Mouse (Mus musculus) WW6 (cell line): ENCODE results near the gene Kat6b.

Source experiments
- DNase-seq: peaks from one replicate; pipeline ENCODE4 v3.0.0-alpha.2; 2013; ENCODE audit warnings: low read depth, low spot score

The Kat6b gene

DNA sequence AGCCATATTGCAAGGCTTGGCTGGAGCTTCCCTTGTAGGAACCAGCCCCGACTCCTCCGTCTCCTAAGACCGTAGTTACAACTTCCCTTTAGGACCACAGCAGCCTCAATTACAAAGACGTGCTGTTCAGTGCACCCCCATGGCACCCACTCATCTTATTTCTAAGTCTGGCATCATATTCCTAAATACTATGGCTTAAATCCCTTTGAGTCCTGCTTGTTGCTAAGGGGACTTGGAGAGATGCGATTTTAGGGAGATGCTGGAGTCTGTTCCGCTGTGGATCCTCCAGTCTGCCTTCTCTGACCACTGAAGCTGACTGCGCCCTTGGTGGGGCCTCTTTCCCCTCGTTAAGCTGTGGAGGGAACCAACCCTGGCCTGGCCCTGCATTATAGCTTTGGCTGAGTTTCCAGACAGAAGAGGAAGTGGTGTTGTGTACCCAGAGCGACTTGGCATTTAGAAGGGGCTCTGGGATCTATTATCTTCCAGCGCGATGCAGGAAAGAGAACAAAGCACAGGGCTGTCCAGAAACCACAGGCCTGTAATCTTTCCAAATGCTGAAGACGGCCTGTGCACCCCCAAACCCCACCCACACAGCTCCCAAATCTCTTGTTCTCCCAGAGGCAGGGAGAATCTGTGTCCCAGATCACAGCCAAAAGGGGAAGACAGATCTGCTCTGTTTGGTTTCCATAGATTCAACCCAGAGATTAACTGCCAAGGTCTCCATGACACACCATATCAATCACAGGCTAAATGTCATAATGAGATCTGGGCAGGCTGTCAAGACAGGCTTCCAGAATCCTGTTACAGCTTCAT is 225.7 kb downstream of the Kat6b start:
- no peak for DNase-seq

DNA sequence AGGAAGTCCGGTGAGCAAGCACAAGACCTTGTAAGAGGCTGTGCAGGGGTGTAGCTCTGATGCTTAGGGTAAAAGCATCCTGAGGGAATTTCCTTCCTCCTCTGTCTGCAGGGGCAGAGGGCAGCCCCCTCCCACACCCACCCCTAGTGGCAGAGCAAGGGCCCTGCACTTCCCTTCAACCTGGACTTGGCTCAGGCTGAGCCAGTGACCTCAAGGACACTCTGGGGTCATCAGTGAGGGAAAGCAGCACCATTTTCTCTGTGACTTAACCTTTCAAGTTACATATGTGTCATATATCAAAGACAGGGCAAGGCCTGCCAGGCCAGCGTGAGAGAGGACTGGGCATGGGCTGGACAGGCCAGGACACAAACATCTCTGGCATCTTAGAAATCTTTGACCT is 228.3 kb downstream of the Kat6b start:
- DNase-seq, result no peak

DNA sequence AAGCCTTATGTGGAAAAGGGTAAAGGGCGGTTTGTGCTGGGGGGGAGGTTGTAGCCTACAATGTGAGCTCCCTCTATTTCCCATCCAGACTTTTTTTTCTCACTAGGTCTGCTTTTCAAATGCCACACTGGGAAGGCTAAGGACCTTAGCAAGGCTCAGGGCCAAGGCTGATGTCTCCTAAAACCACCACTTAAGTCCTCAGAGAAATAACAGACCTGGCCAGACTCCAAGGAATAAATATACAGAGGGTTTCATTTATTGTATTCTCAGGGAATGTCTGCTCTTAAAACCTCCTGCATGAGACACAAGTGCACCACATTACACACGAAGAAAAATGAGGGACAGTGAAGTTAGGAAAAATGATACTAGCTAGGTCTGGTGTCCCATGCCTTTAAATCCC is 230.0 kb downstream of the Kat6b start:
- no peak for DNase-seq

DNA sequence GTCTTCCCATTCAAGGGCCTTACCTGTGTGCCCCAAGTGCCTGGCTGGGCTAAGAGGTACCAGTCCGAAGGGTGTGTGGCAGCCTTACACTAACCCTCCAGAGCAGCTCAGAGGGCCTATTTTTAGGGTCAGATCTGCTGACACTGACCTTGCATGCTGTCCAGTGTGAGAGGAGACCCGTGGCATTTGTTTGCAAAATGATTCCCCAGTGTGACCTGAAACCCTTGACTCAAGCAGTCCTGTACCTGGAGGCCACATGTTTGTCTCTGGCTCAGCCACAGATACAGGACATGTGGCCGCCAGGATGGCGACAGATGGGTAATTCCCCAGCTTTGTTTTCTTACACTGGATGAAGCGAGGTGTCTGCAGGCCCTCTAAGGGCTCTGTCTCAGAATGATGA is 233.3 kb downstream of the Kat6b start, which contains the start of gene Dupd1:
Gene Dupd1 (minus strand): TSS at position 91 of the 400 bp plus-strand sequence.
- no peak for DNase-seq

DNA sequence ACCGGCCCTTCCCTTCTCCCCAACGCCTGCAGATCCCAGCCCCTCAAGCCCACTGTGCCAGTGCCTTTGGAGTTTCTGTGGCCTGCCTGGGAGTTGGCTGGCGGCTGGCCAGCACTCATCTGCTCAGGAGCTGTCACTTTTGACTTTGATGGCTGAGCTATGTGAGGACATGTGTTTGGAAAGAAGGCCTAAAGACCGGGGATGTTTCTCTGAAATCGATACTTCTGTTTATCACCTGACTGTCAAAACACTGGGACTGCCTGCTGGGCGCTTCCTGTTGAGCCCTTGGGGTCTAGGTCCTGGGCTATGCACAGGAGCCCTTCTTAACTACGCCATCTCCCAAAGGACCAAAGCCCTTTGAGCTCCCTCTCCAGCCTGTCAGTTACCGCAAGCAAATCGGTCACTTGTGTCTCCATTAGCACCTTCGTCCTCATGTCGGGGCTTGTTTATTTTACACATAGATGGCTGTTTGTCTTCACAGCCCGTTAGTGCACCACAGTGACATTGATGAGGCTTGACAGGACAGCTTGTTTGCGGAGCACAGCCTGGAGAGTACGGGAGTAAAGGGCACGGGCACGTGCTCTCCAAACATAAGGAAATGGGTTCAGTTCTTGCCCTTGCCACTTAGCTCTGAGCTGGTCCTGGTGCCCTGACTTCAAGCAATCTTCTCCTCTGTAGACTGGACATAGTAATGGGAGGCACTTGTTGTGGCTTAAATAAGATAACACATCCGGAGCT is 238.6 kb downstream of the Kat6b start:
- no peak for DNase-seq

DNA sequence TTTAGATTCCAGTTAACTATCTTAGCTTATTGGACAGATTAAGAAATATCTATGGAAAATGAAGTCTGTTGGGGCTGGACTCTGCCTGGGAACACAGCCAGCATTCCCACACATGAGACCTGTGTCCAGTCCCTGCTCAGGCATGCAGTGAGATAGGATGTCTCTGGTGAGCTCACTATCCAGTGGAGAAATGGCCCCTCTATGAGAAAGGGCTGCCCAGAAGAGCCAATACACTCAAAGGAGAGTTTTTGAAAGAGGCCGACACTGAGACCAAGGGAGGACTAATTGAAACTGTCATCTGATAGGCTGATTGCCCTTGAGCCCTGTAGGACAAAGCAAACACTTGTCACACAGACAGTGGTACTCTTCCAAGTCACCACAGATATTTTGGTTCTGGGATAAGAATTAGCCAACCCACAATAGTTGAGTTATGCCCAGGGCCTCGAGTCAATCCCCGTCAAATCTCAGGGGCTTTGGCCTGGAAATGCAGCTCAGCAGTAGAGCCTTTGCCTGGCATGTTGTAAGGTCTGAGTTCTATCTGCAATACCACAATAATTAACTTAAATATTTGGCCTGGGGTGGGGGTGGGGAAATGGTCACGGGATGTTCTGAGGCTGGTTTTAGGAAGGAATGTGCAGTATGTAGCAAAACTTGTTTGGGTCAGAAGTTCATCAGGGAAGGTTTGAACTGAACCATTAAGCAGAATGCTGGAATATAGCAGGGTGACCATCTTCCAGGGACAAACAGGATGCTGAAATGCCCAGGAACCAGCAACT is 239.4 kb downstream of the Kat6b start:
- no peak for DNase-seq
